Mouse (Mus musculus): ENCODE measurements around the gene Slc25a44.

Slc25a44 gene

GRCm38 (mm10) chr3:88424605-88425329, at the start of gene Slc25a44:
TSS of gene Slc25a44 (minus strand) at chr3:88425139.
- DNase-seq = peak; percentile 92 to 94

- no peak for DNase-seq
Observed at GRCm38 (mm10) chr3:88473571-88473970, 48.6 kb upstream of the Slc25a44 start.

GRCm38 (mm10) chr3:88473020-88473419, 48.1 kb upstream of the Slc25a44 start:
- DNase-seq = peak in 1 of 2 experiments; percentile 66

- peak in 1 of 2 experiments; percentile 61 for DNase-seq
Observed at GRCm38 (mm10) chr3:88470943-88471479, 46.1 kb upstream of the Slc25a44 start.

- no peak for DNase-seq
Observed at GRCm38 (mm10) chr3:88469466-88469865, 44.5 kb upstream of the Slc25a44 start.

GRCm38 (mm10) chr3:88467116-88467824, 42.3 kb upstream of the Slc25a44 start:
- peak; percentile 95 to 97 for DNase-seq

- DNase-seq = no peak
Observed at GRCm38 (mm10) chr3:88465127-88465526, 40.2 kb upstream of the Slc25a44 start.

GRCm38 (mm10) chr3:88464425-88464824, 39.5 kb upstream of the Slc25a44 start:
- no peak for DNase-seq

GRCm38 (mm10) chr3:88460983-88461696, 36.2 kb upstream of the Slc25a44 start, which contains the start of gene Sema4a:
TSS of gene Sema4a (minus strand) at chr3:88461182.
- no peak for DNase-seq

GRCm38 (mm10) chr3:88460029-88460428, 35.1 kb upstream of the Slc25a44 start:
- DNase-seq = no peak

GRCm38 (mm10) chr3:88458778-88459219, 33.9 kb upstream of the Slc25a44 start:
- DNase-seq = peak; percentile 43 to 51

GRCm38 (mm10) chr3:88456746-88457532, 32.0 kb upstream of the Slc25a44 start:
- DNase-seq = no peak

GRCm38 (mm10) chr3:88456313-88456712, 31.4 kb upstream of the Slc25a44 start:
- DNase-seq = peak; percentile 56 to 75

GRCm38 (mm10) chr3:88455588-88456264, 30.8 kb upstream of the Slc25a44 start:
- DNase-seq = peak; percentile 52 to 74

- peak; percentile 45 to 62 for DNase-seq
Observed at GRCm38 (mm10) chr3:88454762-88455587, 30.0 kb upstream of the Slc25a44 start.

GRCm38 (mm10) chr3:88453986-88454385, 29.0 kb upstream of the Slc25a44 start:
- no peak for DNase-seq

GRCm38 (mm10) chr3:88453369-88453768, 28.4 kb upstream of the Slc25a44 start:
- DNase-seq = no peak

GRCm38 (mm10) chr3:88452716-88453115, 27.8 kb upstream of the Slc25a44 start:
- DNase-seq = no peak

GRCm38 (mm10) chr3:88452246-88452645, 27.3 kb upstream of the Slc25a44 start:
- DNase-seq = no peak

GRCm38 (mm10) chr3:88450379-88451131, 25.6 kb upstream of the Slc25a44 start:
- DNase-seq = no peak

All from kidney, postnatal 4 days (tissue).